Mouse (Mus musculus): ENCODE data around the gene Por. TPM values are rescaled to one million over a fixed set of nuclear protein-coding genes. Genes with fewer than 3 reads are reported as not detected.

The Por gene
- total and polyA plus RNA-seq, 2 experiments, result 211 to 284 TPM

DNA sequence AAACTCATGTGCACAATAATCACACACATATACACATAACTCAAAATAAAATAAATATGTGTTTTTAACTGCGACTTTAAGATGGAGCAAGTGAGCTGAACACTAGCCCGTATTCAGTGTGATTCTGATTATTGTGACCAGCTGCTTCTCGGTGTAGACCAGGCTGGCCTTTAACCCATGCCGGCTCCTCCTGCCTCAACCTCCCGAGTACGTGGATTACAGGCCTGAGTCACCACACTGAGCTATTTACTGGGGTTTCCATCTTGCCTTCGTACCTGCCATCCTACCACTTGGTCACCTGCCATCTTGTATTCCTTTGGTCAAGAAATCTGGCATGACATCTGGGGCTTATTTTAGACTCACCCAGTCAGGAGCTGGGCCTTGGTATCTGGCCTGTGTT, 33.6 kb downstream of the Por start:
- Histone ChIP-seq H3K27ac (replicated peaks; ENCODE audit: insufficient read depth, low read depth, low read length) (0 out of 2 replicates have a peak overlapping the region, but pooled peaks have one; percentile 6), H3K9ac (ENCODE audit: low read depth, low read length) (no peak overlapping the region), H3K4me3 (ENCODE audit: insufficient read depth, low read depth, low read length) (no peak overlapping the region), H3K36me3 (ENCODE audit: control insufficient read depth, insufficient read depth, low read length) (peaks cover 41% of the 10 kb centered on the region), H3K79me2 (ENCODE audit: control insufficient read depth, insufficient read depth, low read length) (peaks cover 59% of the 10 kb centered on the region), H3K27me3 (ENCODE audit: control insufficient read depth, insufficient read depth, low read length) (no peaks in the 10 kb centered on the region), H3K4me1 (ENCODE audit: control insufficient read depth, insufficient read depth, low read length) (peaks cover 63% of the 10 kb centered on the region)
- TF ChIP-seq CTCF (IDR thresholded peaks at IDR 0.05; ENCODE audit: low read depth, low read length) (no peak), POLR2A (IDR thresholded peaks at IDR 0.05; ENCODE audit: extremely low read depth, insufficient read depth, low read length) (no peak)
- DNase-seq (ENCODE audit: extremely low read depth, low read depth, low spot score), result no peak
- WGBS, result 88% methylated on average over 7 of the region's 7 CpGs

DNA sequence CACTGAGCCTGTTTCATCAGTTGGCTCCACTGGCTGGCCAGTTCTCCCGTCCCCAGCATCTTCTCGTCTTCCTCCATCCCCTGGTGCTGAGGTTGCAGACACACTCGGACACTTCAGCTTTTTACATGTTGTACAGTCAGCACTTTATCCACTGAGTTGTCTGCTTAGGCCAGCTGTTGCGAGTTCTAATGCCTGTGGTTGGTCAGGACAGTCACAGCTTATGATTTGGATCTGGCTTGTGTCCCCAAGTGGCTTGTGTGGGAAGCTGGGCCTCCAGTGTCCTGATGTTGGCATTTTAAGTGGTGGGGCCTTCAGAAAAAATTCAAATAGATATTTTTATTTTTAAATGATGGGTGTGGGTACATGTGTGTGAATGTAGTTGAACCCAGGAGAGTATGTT, 35.5 kb downstream of the Por start:
- no peak overlapping the region for H3K9ac ChIP-seq (ENCODE audit: low read depth, low read length)
- H3K27me3 ChIP-seq (ENCODE audit: control insufficient read depth, insufficient read depth, low read length), result no peaks in the 10 kb centered on the region
- DNase-seq (ENCODE audit: extremely low read depth, low read depth, low spot score), result no peak
- WGBS, result 67% methylated on average over 4 of the region's 4 CpGs
- peaks cover 38% of the 10 kb centered on the region for H3K36me3 ChIP-seq (ENCODE audit: control insufficient read depth, insufficient read depth, low read length)
- TF ChIP-seq POLR2A (IDR thresholded peaks at IDR 0.05; ENCODE audit: extremely low read depth, insufficient read depth, low read length), result no peak
- TF ChIP-seq CTCF (IDR thresholded peaks at IDR 0.05; ENCODE audit: low read depth, low read length), result no peak
- H3K79me2 ChIP-seq (ENCODE audit: control insufficient read depth, insufficient read depth, low read length), result peaks cover 50% of the 10 kb centered on the region
- peaks cover 61% of the 10 kb centered on the region for H3K4me1 ChIP-seq (ENCODE audit: control insufficient read depth, insufficient read depth, low read length)
- H3K4me3 ChIP-seq (ENCODE audit: insufficient read depth, low read depth, low read length), result no peak overlapping the region
- no peak overlapping the region for H3K27ac ChIP-seq (replicated peaks; ENCODE audit: insufficient read depth, low read depth, low read length)

DNA sequence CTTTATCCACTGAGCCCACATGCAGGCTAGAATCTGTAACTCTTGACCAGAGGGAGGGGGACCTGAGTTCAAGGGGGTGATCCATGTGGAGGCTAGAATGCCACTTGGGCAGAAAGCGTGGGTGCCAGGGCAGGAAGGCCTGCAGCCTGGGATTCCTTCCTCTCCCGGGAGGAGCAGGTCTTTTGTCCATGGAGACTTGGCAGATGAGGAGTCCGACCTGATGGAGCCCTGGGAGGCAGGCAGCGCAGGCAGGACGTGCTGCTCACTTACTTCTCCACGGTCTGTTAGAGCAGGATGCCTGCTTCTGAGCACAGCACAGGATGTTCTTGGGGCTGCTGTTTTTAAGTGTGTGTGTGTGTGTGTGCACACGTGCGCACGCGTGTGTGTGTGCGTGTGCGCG, 37.2 kb downstream of the Por start:
- TF ChIP-seq CTCF (IDR thresholded peaks at IDR 0.05; ENCODE audit: low read depth, low read length) (no peak), POLR2A (IDR thresholded peaks at IDR 0.05; ENCODE audit: extremely low read depth, insufficient read depth, low read length) (no peak)
- H3K4me1 ChIP-seq (ENCODE audit: control insufficient read depth, insufficient read depth, low read length), result peaks cover 67% of the 10 kb centered on the region
- WGBS, result 91% methylated on average over 13 of the region's 13 CpGs
- H3K27me3 ChIP-seq (ENCODE audit: control insufficient read depth, insufficient read depth, low read length), result no peaks in the 10 kb centered on the region
- peak overlapping the region; percentile 58 for H3K27ac ChIP-seq (replicated peaks; ENCODE audit: insufficient read depth, low read depth, low read length)
- no peak overlapping the region for H3K4me3 ChIP-seq (ENCODE audit: insufficient read depth, low read depth, low read length)
- peaks cover 29% of the 10 kb centered on the region for H3K36me3 ChIP-seq (ENCODE audit: control insufficient read depth, insufficient read depth, low read length)
- H3K9ac ChIP-seq (ENCODE audit: low read depth, low read length), result peak overlapping the region; percentile 16; the same call in 1 of the 2 replicates
- DNase-seq (ENCODE audit: extremely low read depth, low read depth, low spot score), result no peak
- peaks cover 41% of the 10 kb centered on the region for H3K79me2 ChIP-seq (ENCODE audit: control insufficient read depth, insufficient read depth, low read length)

DNA sequence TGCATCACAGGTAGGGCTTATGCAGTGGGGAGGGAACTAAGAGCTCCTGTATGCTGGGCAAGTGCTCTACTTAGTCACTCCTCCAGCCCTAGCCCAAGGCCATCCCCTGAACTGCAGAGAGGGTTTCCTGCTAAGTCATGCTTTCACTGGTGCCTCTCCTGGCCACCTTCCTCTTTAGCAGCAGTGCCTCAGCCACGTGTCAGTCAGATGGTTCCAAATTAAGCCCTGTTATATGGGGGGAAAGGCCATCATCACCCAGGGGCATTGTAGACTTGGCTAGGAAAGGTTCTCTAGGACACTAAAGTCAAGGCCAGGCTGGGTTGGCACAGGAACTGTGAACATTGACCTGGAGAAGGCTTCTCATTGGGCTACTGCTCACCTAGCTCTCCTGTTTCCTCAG, 38.0 kb downstream of the Por start:
- H3K4me3 ChIP-seq (ENCODE audit: insufficient read depth, low read depth, low read length), result no peak overlapping the region
- H3K79me2 ChIP-seq (ENCODE audit: control insufficient read depth, insufficient read depth, low read length), result peaks cover 40% of the 10 kb centered on the region
- peak overlapping the region; percentile 58 for H3K27ac ChIP-seq (replicated peaks; ENCODE audit: insufficient read depth, low read depth, low read length)
- H3K27me3 ChIP-seq (ENCODE audit: control insufficient read depth, insufficient read depth, low read length), result no peaks in the 10 kb centered on the region
- peaks cover 65% of the 10 kb centered on the region for H3K4me1 ChIP-seq (ENCODE audit: control insufficient read depth, insufficient read depth, low read length)
- WGBS, result 4% methylated on average over 1 of the region's 1 CpGs
- H3K36me3 ChIP-seq (ENCODE audit: control insufficient read depth, insufficient read depth, low read length), result peaks cover 24% of the 10 kb centered on the region
- peak; percentile 100 for DNase-seq (ENCODE audit: extremely low read depth, low read depth, low spot score)
- H3K9ac ChIP-seq (ENCODE audit: low read depth, low read length), result no peak overlapping the region
- TF ChIP-seq POLR2A (IDR thresholded peaks at IDR 0.05; ENCODE audit: extremely low read depth, insufficient read depth, low read length) (no peak), CTCF (IDR thresholded peaks at IDR 0.05; ENCODE audit: low read depth, low read length) (peak; percentile 21; the same call in 1 of the 2 replicates)

DNA sequence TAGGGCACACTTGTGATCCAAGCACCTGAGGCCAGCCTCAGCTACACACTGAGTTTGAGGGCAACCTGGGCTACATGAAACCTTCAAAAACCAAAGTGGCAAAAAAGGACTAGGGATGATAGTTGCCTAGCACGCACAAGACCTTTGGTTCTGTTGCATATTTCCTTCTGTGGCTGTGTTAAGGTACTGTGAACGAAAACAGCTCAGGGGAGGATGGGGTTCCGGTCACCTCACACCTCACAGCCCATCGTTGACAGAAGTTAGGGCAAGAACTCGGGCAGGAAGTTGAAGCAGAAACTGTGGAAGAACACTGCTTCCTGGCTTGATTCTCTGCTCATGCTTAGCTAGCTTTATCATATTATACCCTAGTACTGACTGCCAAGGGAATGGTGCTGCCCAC, 39.9 kb downstream of the Por start:
- H3K27me3 ChIP-seq (ENCODE audit: control insufficient read depth, insufficient read depth, low read length), result no peaks in the 10 kb centered on the region
- no peak for DNase-seq (ENCODE audit: extremely low read depth, low read depth, low spot score)
- H3K9ac ChIP-seq (ENCODE audit: low read depth, low read length), result peak overlapping the region; percentile 6; the same call in 1 of the 2 replicates
- H3K36me3 ChIP-seq (ENCODE audit: control insufficient read depth, insufficient read depth, low read length), result peaks cover 29% of the 10 kb centered on the region
- TF ChIP-seq POLR2A (IDR thresholded peaks at IDR 0.05; ENCODE audit: extremely low read depth, insufficient read depth, low read length) (no peak), CTCF (IDR thresholded peaks at IDR 0.05; ENCODE audit: low read depth, low read length) (no peak)
- H3K79me2 ChIP-seq (ENCODE audit: control insufficient read depth, insufficient read depth, low read length), result peaks cover 31% of the 10 kb centered on the region
- no peak overlapping the region for H3K4me3 ChIP-seq (ENCODE audit: insufficient read depth, low read depth, low read length)
- H3K4me1 ChIP-seq (ENCODE audit: control insufficient read depth, insufficient read depth, low read length), result peaks cover 54% of the 10 kb centered on the region
- no peak overlapping the region for H3K27ac ChIP-seq (replicated peaks; ENCODE audit: insufficient read depth, low read depth, low read length)
- 86% methylated on average over 5 of the region's 5 CpGs for WGBS

DNA sequence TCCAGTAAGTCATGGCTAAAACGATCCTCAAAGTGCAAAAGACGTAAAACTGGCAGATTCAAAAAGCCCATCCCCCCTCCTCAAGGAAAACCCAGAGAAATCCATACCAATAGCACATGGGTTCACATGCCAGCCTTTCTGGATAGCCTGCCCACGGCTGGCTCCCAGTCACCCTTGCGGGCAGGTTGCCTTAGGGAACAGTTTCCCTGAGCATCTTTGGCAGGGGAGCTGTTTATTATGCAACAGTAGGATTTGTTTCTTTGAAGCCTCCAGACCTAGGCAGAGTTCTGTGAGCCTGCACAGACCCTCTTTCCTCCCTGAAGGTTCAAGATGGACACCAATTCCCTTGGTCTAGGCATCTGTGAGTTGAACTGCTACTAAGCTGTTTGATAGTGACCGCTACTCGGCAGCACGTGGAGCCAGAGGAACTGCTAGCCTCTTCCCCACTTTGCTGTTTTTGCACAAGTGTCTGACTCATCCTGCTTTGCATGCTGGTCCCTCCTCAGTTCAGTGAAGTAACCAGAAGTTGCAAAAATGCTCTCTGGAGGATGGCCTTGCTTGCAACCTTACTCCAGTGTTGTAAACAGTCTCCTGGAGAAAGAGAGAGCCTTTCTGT, 40.9 kb downstream of the Por start:
- no peaks in the 10 kb centered on the region for H3K27me3 ChIP-seq (ENCODE audit: control insufficient read depth, insufficient read depth, low read length)
- H3K27ac ChIP-seq (replicated peaks; ENCODE audit: insufficient read depth, low read depth, low read length), result peak overlapping the region; percentile 25
- peaks cover 33% of the 10 kb centered on the region for H3K36me3 ChIP-seq (ENCODE audit: control insufficient read depth, insufficient read depth, low read length)
- no peak for TF ChIP-seq POLR2A (IDR thresholded peaks at IDR 0.05; ENCODE audit: extremely low read depth, insufficient read depth, low read length)
- no peak for TF ChIP-seq CTCF (IDR thresholded peaks at IDR 0.05; ENCODE audit: low read depth, low read length)
- no peak overlapping the region for H3K4me3 ChIP-seq (ENCODE audit: insufficient read depth, low read depth, low read length)
- peak; percentile 76 for DNase-seq (ENCODE audit: extremely low read depth, low read depth, low spot score)
- H3K9ac ChIP-seq (ENCODE audit: low read depth, low read length), result 0 out of 2 replicates have a peak overlapping the region, but pooled peaks have one; percentile 5
- peaks cover 32% of the 10 kb centered on the region for H3K79me2 ChIP-seq (ENCODE audit: control insufficient read depth, insufficient read depth, low read length)
- H3K4me1 ChIP-seq (ENCODE audit: control insufficient read depth, insufficient read depth, low read length), result peaks cover 52% of the 10 kb centered on the region
- 25% methylated on average over 7 of the region's 7 CpGs for WGBS

All from liver, adult 2 months (tissue).